Mouse (Mus musculus) intestine, postnatal 0 days (tissue): Measurements from ENCODE around the gene Rnaset2a. TPM values are rescaled to one million over a fixed set of nuclear protein-coding genes. Genes with fewer than 3 reads are reported as not detected.
A peak's percentile ranks its signal among the peaks of the same experiment; 100 is the strongest.
"Not testable (repeated sequence)": the region's sequence is repeated elsewhere in the genome, so short reads cannot be mapped to it uniquely, and the experiment has no call there.

ENCODE experiments used
- ATAC-seq: fragments of 200-750 bp; cut with Nextera tagmentation; 2 replicates; pipeline ENCODE4 v1.8.0; 2017; ENCODE audit warnings: mild to moderate bottlenecking, moderate TSS enrichment, moderate library complexity
- H3K27ac ChIP-seq: fragments of 300-500 bp; sonication (generic); 2 replicates; pipeline ENCODE4 v1.5.1; 2014; ENCODE audit warnings: mild to moderate bottlenecking, low read depth, low read length, moderate library complexity
- H3K27me3 ChIP-seq: fragments of 300-500 bp; sonication (generic); replicated peaks from 2 replicates; pipeline ENCODE4 v1.6.1; 2014; ENCODE audit warnings: low read length, mixed read lengths; ENCODE audit not compliant: control insufficient read depth, insufficient read depth
- H3K36me3 ChIP-seq: fragments of 300-500 bp; sonication (generic); 2 replicates; pipeline ENCODE4 v1.6.1; 2014; ENCODE audit warnings: mild to moderate bottlenecking, moderate library complexity; ENCODE audit not compliant: control insufficient read depth, insufficient read depth
- H3K4me1 ChIP-seq: fragments of 300-500 bp; sonication (generic); replicated peaks from 2 replicates; pipeline ENCODE4 v1.6.1; 2014; ENCODE audit warnings: antibody characterized with exemption, low read length, mixed read lengths; ENCODE audit not compliant: control insufficient read depth, insufficient read depth
- H3K4me2 ChIP-seq: fragments of 300-500 bp; sonication (generic); replicated peaks from 2 replicates; pipeline ENCODE4 v1.6.1; 2014; ENCODE audit warnings: low read depth, mild to moderate bottlenecking, moderate library complexity
- H3K4me3 ChIP-seq: fragments of 300-500 bp; sonication (generic); 2 replicates; pipeline ENCODE4 v1.5.1; 2014; ENCODE audit warnings: low read depth, low read length
- H3K9ac ChIP-seq: fragments of 300-500 bp; sonication (generic); 2 replicates; pipeline ENCODE4 v1.6.1; 2014; ENCODE audit warnings: mild to moderate bottlenecking, low read depth, low read length
- H3K9me3 ChIP-seq: fragments of 300-500 bp; sonication (generic); 2 replicates; pipeline ENCODE4 v1.6.1; 2016; ENCODE audit warnings: mixed run types; ENCODE audit not compliant: control insufficient read depth
- CTCF ChIP-seq: sonication (generic); IDR thresholded peaks from 2 replicates; pipeline ENCODE4 v1.5.1; 2016; ENCODE audit warnings: low read depth, mild to moderate bottlenecking, control low read depth, antibody characterized with exemption, moderate library complexity
- WGBS: fragments of 180-500 bp; shearing (Covaris S2); extraction: QIAGEN DNeasy Blood & Tissue Kit; methylation state at CpG from one replicate; pipeline ENCODE4 v1.1.7; 2014; 5-methylcytosine and 5-hydroxymethylcytosine counted together
- polyA plus RNA-seq: library from polyadenylated mRNA; unstranded; fragments of >200 nt; fragmentation: Nextera tagmentation; extraction: Ambion mirVana; gene quantifications from 2 replicates; pipeline ENCODE4 v1.2.1, GENCODE M21; 2015

Gene Rnaset2a
- polyA plus RNA-seq, 1 experiment from 2014 or later, result 49.5 TPM

DNA sequence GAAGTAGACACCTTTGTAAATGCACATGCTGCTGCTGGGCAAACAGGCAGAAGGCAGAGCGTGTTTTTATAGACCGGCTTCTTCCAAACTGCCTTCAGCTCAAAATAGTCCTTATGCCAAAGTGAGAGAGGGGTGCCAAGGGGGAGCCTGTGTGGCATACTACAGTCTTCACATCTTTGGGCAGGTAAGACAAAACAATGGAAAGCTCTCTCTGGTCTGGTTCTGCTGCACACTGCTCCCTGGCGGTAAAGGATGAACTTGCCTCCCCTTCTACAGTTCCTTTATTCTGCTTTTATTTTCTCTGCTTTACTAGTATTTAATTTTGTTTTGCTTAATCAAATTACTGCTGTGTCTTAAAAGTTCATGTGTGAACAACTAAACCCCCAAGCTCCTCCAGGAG is 13.1 kb upstream of the Rnaset2a start:
- H3K27ac ChIP-seq, H3K4me2 ChIP-seq, H3K9me3 ChIP-seq, H3K4me1 ChIP-seq, ATAC-seq, H3K36me3 ChIP-seq, H3K9ac ChIP-seq, H3K27me3 ChIP-seq, H3K4me3 ChIP-seq: not testable (repeated sequence)
- WGBS, result 34% methylated on average over 3 of the region's 3 CpGs
- TF ChIP-seq CTCF, result peak; percentile 59

DNA sequence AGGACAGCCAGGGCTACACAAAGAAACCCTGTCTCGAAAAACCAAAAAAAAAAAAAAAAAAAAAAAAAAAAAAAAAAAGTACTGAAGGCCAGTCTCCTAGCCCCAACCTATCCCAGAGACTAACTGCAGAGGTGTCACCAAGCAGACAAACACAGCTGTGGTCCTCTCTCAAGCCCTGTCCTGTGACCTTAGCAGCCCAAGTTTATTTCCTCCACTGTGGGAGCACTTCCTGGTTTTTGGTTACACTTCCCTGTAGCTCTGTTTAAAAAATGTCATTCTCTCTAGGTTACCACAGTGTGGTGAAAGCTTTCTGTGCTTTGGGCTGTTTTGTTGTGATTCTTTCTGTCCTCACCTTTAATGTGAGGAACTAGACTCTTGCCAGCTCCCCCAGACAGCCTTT is 10.7 kb upstream of the Rnaset2a start:
- H3K36me3 ChIP-seq, H3K4me2 ChIP-seq, H3K27ac ChIP-seq, H3K9ac ChIP-seq, ATAC-seq, H3K4me3 ChIP-seq, H3K4me1 ChIP-seq, H3K27me3 ChIP-seq, H3K9me3 ChIP-seq: not testable (repeated sequence)
- WGBS, result no CpG with 5 or more reads among the region's 1 CpGs

DNA sequence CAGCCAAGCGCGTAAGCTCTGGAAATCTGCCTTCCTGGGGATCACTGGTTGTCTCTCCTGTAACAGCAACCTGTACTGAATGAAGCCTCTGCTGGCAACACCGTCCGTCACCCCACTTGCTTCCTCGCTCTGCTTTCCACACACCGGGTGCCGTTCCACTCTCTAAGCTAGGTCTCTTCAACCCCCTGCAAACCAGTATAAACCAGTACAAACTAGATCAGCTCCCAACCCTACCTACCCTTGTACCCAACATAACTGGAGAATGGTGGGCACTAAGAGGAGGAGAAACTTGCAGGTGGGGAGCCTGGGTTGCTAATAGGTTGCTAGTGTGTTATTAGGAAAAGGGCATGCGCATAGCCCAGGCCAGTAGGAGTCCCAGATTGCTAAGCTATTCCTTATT is 8.1 kb upstream of the Rnaset2a start:
- H3K4me1 ChIP-seq, ATAC-seq, H3K27ac ChIP-seq, H3K9ac ChIP-seq, H3K36me3 ChIP-seq, H3K9me3 ChIP-seq, H3K4me2 ChIP-seq, H3K4me3 ChIP-seq, H3K27me3 ChIP-seq: not testable (repeated sequence)
- no CpG with 5 or more reads among the region's 8 CpGs for WGBS

DNA sequence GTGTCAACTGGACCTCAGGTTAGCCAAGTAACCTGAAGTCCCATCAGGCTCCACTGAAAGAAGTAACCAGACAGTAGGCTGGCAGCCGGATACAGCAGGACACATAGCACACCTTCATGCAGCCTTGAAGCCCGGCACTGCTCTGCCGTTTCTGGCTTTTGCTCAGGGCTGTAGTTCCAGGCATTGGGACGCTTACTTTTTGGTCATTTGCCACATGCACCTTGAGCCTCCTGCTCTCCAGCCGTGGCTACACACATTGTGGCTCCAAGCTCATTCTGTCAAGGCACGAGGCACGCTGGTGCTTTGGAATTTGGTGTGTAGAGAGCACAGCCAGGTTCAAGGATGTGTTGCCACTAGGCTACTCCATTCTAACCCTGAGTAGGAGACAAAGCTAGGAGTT is 7.1 kb upstream of the Rnaset2a start:
- H3K4me2 ChIP-seq, ATAC-seq, H3K27me3 ChIP-seq, H3K4me1 ChIP-seq, H3K9ac ChIP-seq, H3K4me3 ChIP-seq, H3K9me3 ChIP-seq, H3K27ac ChIP-seq, H3K36me3 ChIP-seq: not testable (repeated sequence)
- 80% methylated on average over 6 of the region's 7 CpGs for WGBS

DNA sequence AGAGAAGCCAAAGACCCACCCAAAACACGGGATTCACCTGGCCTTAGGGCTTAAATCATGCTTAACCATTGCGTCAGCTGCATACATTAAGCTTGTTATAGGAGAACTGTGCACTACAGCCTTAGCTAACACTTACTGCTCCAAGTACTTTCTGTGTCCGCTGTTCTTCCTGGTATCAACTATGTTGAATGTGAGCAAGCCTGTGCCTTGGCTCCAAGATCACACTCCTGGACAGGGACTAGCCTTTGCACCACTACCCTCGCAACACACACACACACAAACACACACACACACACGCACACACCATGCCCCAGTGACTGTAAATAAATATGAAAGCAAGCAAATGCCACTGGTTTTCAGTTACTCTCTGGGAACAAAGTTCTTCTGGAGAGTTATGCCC is 966 bp downstream of the Rnaset2a start:
- not testable (repeated sequence) for ATAC-seq, H3K27me3 ChIP-seq, H3K36me3 ChIP-seq, H3K9me3 ChIP-seq, H3K27ac ChIP-seq, H3K4me1 ChIP-seq
- 5% methylated on average over 5 of the region's 5 CpGs for WGBS
- peak overlapping the region; percentile 50; the same call in 1 of the 2 replicates for H3K9ac ChIP-seq
- peak overlapping the region; percentile 49 for H3K4me3 ChIP-seq
- peak overlapping the region; percentile 66 for H3K4me2 ChIP-seq

DNA sequence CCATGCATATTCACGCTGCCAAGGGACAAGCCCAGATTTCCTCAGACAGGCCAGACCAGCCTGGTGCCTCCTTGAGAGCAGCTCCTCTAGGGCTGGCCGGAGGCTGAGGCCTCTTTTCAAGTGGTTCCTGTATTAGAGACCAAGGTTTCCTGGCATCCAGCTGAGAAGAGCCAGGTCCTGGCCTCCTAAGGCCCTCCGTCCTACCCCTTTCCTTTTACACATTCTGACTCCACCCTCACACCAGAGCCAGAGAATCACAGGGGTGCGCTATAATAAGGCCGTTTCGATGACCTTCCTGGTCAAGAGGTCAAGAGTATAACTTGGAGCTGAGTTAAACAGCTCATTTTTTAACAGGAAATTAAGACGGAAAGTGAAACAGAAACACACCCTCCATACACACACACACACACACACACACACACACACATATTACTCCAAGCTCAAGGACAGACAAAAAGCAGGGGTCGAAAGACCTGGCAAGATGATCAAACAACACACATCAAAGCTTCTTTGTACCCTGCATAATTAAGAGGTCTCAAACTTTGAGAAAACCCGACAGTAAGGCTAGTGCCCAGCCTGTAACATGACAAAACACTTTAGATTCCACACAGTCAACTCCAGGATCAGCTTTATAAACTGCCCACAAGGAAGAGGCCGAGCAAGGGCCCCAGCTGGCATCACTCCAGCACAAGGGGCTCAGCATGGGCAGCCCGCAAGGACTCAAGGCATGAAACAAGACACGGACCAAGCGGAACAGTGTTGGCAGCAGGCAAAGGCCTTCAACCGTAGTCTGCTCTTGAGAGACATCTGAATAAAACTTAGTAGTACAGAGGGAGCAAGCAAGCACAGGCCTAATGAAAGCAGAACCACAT is 3.9 kb downstream of the Rnaset2a start:
- not testable (repeated sequence) for H3K27me3 ChIP-seq, H3K4me3 ChIP-seq, H3K9ac ChIP-seq, H3K4me1 ChIP-seq, ATAC-seq, H3K36me3 ChIP-seq, H3K4me2 ChIP-seq, H3K27ac ChIP-seq, H3K9me3 ChIP-seq
- 42% methylated on average over 13 of the region's 14 CpGs for WGBS

DNA sequence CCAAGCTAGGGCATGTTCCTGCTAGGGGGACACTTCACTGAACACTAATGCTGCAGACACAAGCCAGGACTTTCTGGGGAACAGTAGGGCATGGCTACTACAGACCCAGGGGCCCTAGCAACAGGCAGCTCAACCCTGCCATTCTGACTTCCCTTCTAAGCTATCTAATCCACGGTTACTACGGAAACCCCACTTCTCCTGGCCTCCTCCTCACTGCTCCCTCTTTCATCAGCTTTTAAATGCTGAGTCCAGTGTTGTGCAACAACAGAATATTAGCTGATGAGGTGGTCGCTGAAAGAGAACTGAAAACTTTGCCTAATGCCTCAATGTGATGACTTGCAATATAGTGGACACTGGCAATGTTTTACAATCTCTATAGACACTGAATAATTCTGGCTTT is 7.7 kb downstream of the Rnaset2a start:
- ATAC-seq, H3K36me3 ChIP-seq, H3K27me3 ChIP-seq, H3K4me1 ChIP-seq, H3K9ac ChIP-seq, H3K4me2 ChIP-seq, H3K27ac ChIP-seq, H3K4me3 ChIP-seq, H3K9me3 ChIP-seq: not testable (repeated sequence)
- 77% methylated on average over 3 of the region's 3 CpGs for WGBS

DNA sequence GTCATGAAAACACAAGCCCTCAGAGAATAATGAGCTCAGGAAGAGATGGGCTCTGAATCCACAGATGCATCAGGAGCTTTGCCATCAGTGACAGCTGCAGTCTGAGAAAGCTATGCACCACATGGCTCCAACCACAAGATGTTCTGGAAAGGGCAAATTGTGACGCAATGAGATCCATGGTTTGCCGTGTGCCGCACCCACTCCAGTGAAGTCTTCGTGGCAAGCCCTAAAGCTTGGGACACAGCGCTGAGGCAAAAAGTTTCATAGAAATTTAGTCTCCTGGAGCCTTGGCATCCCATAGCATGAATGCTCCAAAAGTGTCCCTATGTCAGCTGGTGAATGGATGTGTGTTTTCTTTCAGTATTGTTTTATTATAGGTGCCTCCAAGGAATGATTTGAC is 9.8 kb downstream of the Rnaset2a start:
- H3K27ac ChIP-seq, H3K9me3 ChIP-seq, H3K9ac ChIP-seq, H3K27me3 ChIP-seq, H3K4me1 ChIP-seq, ATAC-seq, H3K36me3 ChIP-seq, H3K4me3 ChIP-seq, H3K4me2 ChIP-seq: not testable (repeated sequence)
- 91% methylated on average over 5 of the region's 5 CpGs for WGBS

DNA sequence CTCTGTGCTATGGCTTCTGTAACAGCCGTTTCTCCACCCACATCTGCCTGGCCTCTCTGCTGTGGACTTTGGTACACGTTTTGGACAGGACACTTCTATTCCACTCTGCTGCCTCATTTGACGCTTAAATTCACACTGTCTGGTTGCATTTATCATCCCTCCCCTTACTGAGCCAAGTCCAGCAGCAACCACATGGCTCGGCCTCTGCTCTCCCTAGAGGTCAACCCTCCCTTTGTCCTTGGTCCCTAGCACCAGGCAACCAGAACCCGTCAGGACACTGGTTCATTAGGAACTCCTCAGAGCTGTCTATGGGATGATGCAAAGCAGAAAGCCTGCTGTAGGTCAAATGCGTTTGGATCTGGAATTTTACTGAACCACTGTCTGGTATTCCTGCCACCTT is 17.0 kb downstream of the Rnaset2a start:
- WGBS, result no CpG with 5 or more reads among the region's 6 CpGs
- not testable (repeated sequence) for H3K9ac ChIP-seq, H3K27me3 ChIP-seq, H3K36me3 ChIP-seq, ATAC-seq, H3K27ac ChIP-seq, H3K9me3 ChIP-seq, H3K4me1 ChIP-seq, H3K4me2 ChIP-seq, H3K4me3 ChIP-seq
